Mouse (Mus musculus) lung, embryonic 16.5 days (tissue): ENCODE measurements around the gene Arl14ep. TPM values are rescaled to one million over a fixed set of nuclear protein-coding genes. Genes with fewer than 3 reads are reported as not detected.

Experiments
- ATAC-seq: fragments of 200-750 bp; cut with Nextera tagmentation; 2 replicates; pipeline ENCODE4 v1.8.0; 2017; ENCODE audit warnings: low read depth, mild to moderate bottlenecking, moderate library complexity
- H3K27ac ChIP-seq: fragments of 300-500 bp; sonication (generic); 2 replicates; pipeline ENCODE4 v1.5.1; 2014; ENCODE audit warnings: mild to moderate bottlenecking, control low read depth, low read length
- H3K27me3 ChIP-seq: fragments of 300-500 bp; sonication (generic); 2 replicates; pipeline ENCODE4 v1.6.1; 2014; ENCODE audit warnings: low read depth, low read length, mixed read lengths; ENCODE audit not compliant: control insufficient read depth, insufficient read depth
- H3K36me3 ChIP-seq: fragments of 300-500 bp; sonication (generic); 2 replicates; pipeline ENCODE4 v1.6.1; 2014; ENCODE audit warnings: low read length; ENCODE audit not compliant: control insufficient read depth, insufficient read depth
- H3K4me1 ChIP-seq: fragments of 300-500 bp; sonication (generic); replicated peaks from 2 replicates; pipeline ENCODE4 v1.6.1; 2014; ENCODE audit warnings: low read length, mixed read lengths; ENCODE audit not compliant: control insufficient read depth, insufficient read depth
- H3K4me2 ChIP-seq: fragments of 300-500 bp; sonication (generic); 2 replicates; pipeline ENCODE4 v1.6.1; 2014; ENCODE audit warnings: low read depth, low read length, control low read depth
- H3K4me3 ChIP-seq: fragments of 300-500 bp; sonication (generic); 2 replicates; pipeline ENCODE4 v1.5.1; 2014; ENCODE audit warnings: mild to moderate bottlenecking, low read length, control low read depth
- H3K9ac ChIP-seq: fragments of 300-500 bp; sonication (generic); 2 replicates; pipeline ENCODE4 v1.6.1; 2014; ENCODE audit warnings: low read length, control low read depth
- H3K9me3 ChIP-seq: fragments of 300-500 bp; sonication (generic); 2 replicates; pipeline ENCODE4 v1.6.1; 2016; ENCODE audit warnings: low read length; ENCODE audit not compliant: control insufficient read depth
- WGBS: fragments of 180-500 bp; shearing (Covaris S2); extraction: QIAGEN DNeasy Blood & Tissue Kit; methylation state at CpG from one replicate; pipeline ENCODE4 v1.1.7; 2014; 5-methylcytosine and 5-hydroxymethylcytosine counted together
- polyA plus RNA-seq: library from polyadenylated mRNA; unstranded; fragments of >200 nt; fragmentation: Nextera tagmentation; extraction: Ambion mirVana; gene quantifications from 2 replicates; pipeline ENCODE4 v1.2.1, GENCODE M21; 2015

Gene Arl14ep
- polyA plus RNA-seq, 1 experiment from 2014 or later = 43.7 TPM

DNA sequence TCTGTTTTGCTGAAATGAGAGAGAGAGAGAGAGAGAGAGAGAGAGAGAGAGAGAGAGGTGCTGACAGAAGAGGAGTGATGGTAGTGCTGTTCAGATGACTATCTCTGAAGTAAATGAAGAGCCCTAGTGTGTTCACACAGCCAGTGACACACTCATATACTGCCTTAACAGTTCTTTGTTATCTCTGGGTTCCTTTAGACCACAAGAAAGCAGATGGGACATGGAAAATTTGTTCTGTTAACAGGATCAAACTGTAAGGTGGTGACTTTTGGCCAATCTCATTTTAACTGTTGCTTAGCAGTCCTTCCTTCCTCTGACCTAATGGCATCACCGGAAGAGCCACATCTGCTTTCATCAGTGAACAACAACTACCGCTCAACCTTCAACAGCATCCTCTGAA, 10.7 kb upstream of the Arl14ep start:
- no peaks in the 10 kb centered on the region for H3K27me3 ChIP-seq
- ATAC-seq = no peak
- H3K4me1 ChIP-seq = no peaks in the 10 kb centered on the region
- H3K9me3 ChIP-seq = no peaks in the 10 kb centered on the region
- H3K4me2 ChIP-seq = no peak overlapping the region
- H3K27ac ChIP-seq = no peak overlapping the region
- 91% methylated on average over 2 of the region's 2 CpGs for WGBS
- no peaks in the 10 kb centered on the region for H3K36me3 ChIP-seq
- no peak overlapping the region for H3K4me3 ChIP-seq
- H3K9ac ChIP-seq = no peak overlapping the region

GRCm38 (mm10) chr2:106982503-106982902, 8.3 kb upstream of the Arl14ep start:
- H3K36me3 ChIP-seq = no peaks in the 10 kb centered on the region
- H3K27me3 ChIP-seq = no peaks in the 10 kb centered on the region
- 43% methylated on average over 6 of the region's 6 CpGs for WGBS
- no peak overlapping the region for H3K4me3 ChIP-seq
- no peak overlapping the region for H3K9ac ChIP-seq
- ATAC-seq = no peak
- H3K4me2 ChIP-seq = no peak overlapping the region
- H3K4me1 ChIP-seq = no peaks in the 10 kb centered on the region
- no peak overlapping the region for H3K27ac ChIP-seq
- H3K9me3 ChIP-seq = no peaks in the 10 kb centered on the region

DNA sequence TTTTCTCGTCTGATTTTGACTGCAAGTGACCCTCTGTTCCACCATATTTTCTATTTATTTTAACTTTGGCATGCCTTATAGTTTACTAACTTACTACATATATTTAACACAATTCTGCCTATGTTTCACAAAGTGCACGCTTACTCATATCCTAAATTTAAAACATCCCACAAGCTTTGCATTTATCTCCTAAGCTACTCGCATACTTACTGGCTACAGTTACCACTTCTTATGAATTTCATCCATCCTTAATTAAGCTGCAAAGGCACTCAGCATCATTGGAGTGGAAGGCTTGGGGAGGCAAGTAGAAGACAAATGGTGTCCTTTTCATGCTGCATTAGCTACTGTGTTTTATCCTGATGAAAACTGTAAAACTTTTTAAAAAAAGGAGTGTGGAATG, 2.2 kb upstream of the Arl14ep start:
- Histone ChIP-seq H3K9me3 (no peaks in the 10 kb centered on the region), H3K36me3 (no peaks in the 10 kb centered on the region), H3K4me1 (peaks cover 4% of the 10 kb centered on the region), H3K9ac (no peak overlapping the region), H3K27me3 (no peaks in the 10 kb centered on the region), H3K4me2 (no peak overlapping the region), H3K4me3 (no peak overlapping the region), H3K27ac (no peak overlapping the region)
- ATAC-seq = no peak
- 81% methylated on average over 3 of the region's 3 CpGs for WGBS

- Histone ChIP-seq H3K36me3 (0 out of 2 replicates have a peak, but pooled peaks cover 2% of the 10 kb centered on the region), H3K4me2 (peak overlapping the region; percentile 76), H3K27ac (no peak overlapping the region), H3K9ac (peak overlapping the region; percentile 99), H3K4me1 (peaks cover 4% of the 10 kb centered on the region), H3K27me3 (no peaks in the 10 kb centered on the region), H3K9me3 (no peaks in the 10 kb centered on the region), H3K4me3 (peak overlapping the region; percentile 95)
- ATAC-seq = no peak
- 60% methylated on average over 17 of the region's 17 CpGs for WGBS
These were observed 779 bp downstream of the Arl14ep start for GRCm38 (mm10) chr2:106973332-106973958.

DNA sequence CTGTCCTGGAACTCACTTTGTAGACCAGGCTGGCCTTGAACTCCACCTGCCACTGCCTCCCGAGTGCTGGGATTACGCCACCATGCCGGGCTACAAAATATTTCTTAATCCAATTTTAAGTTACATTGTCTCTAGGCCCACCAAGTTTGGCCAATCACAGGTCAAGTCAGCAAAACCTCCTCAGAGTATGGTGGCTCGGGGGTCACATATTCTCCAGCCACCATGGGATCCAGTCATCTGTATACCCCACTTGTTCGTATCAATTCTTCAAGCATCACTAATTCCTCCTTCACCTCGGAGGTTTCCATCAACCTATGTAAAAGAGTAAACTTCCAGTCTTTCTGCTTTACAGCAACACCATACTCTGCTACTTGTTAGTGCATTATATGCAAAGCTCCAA, 1.4 kb downstream of the Arl14ep start:
- Histone ChIP-seq H3K9ac (no peak overlapping the region), H3K27me3 (no peaks in the 10 kb centered on the region), H3K9me3 (no peaks in the 10 kb centered on the region), H3K36me3 (peaks cover 6% of the 10 kb centered on the region; the same call in 1 of the 2 replicates), H3K4me3 (no peak overlapping the region), H3K4me2 (no peak overlapping the region), H3K4me1 (peaks cover 4% of the 10 kb centered on the region), H3K27ac (no peak overlapping the region)
- ATAC-seq = no peak
- WGBS = 93% methylated on average over 6 of the region's 6 CpGs

- H3K4me2 ChIP-seq = no peak overlapping the region
- H3K27me3 ChIP-seq = no peaks in the 10 kb centered on the region
- no peak for ATAC-seq
- no peak overlapping the region for H3K9ac ChIP-seq
- peaks cover 4% of the 10 kb centered on the region for H3K4me1 ChIP-seq
- H3K9me3 ChIP-seq = no peaks in the 10 kb centered on the region
- 98% methylated on average over 12 of the region's 12 CpGs for WGBS
- no peak overlapping the region for H3K4me3 ChIP-seq
- no peak overlapping the region for H3K27ac ChIP-seq
- H3K36me3 ChIP-seq = peaks cover 17% of the 10 kb centered on the region
These were observed 3.3 kb downstream of the Arl14ep start for GRCm38 (mm10) chr2:106970971-106971370.

GRCm38 (mm10) chr2:106968320-106968719, 5.9 kb downstream of the Arl14ep start:
- ATAC-seq = no peak
- H3K4me3 ChIP-seq = no peak overlapping the region
- no peaks in the 10 kb centered on the region for H3K27me3 ChIP-seq
- H3K4me1 ChIP-seq = peaks cover 4% of the 10 kb centered on the region
- H3K4me2 ChIP-seq = no peak overlapping the region
- H3K9ac ChIP-seq = no peak overlapping the region
- H3K9me3 ChIP-seq = no peaks in the 10 kb centered on the region
- WGBS = 79% methylated on average over 6 of the region's 6 CpGs
- no peak overlapping the region for H3K27ac ChIP-seq
- peaks cover 28% of the 10 kb centered on the region for H3K36me3 ChIP-seq

- WGBS = 87% methylated on average over 3 of the region's 3 CpGs
- peaks cover 26% of the 10 kb centered on the region for H3K36me3 ChIP-seq
These were observed 10.7 kb downstream of the Arl14ep start for GRCm38 (mm10) chr2:106963560-106963959.

GRCm38 (mm10) chr2:106961650-106962049, 12.6 kb downstream of the Arl14ep start:
- ATAC-seq = no peak
- Histone ChIP-seq H3K27ac (no peak overlapping the region), H3K4me3 (no peak overlapping the region), H3K36me3 (peaks cover 14% of the 10 kb centered on the region), H3K27me3 (no peaks in the 10 kb centered on the region), H3K4me2 (no peak overlapping the region), H3K9ac (no peak overlapping the region), H3K9me3 (no peaks in the 10 kb centered on the region), H3K4me1 (no peaks in the 10 kb centered on the region)
- WGBS = 86% methylated on average over 3 of the region's 3 CpGs

More at GRCm38 (mm10) chr2:106963560-106963959, 10.7 kb downstream of the Arl14ep start:
- no peaks in the 10 kb centered on the region for H3K4me1 ChIP-seq
- no peak for ATAC-seq
- H3K4me3 ChIP-seq = no peak overlapping the region
- no peak overlapping the region for H3K27ac ChIP-seq
- no peaks in the 10 kb centered on the region for H3K27me3 ChIP-seq
- no peak overlapping the region for H3K9ac ChIP-seq
- no peaks in the 10 kb centered on the region for H3K9me3 ChIP-seq
- H3K4me2 ChIP-seq = no peak overlapping the region

GRCm38 (mm10) chr2:106961066-106961465, 13.2 kb downstream of the Arl14ep start:
- Histone ChIP-seq H3K4me3 (no peak overlapping the region), H3K9ac (no peak overlapping the region), H3K9me3 (no peaks in the 10 kb centered on the region), H3K4me2 (no peak overlapping the region), H3K27ac (no peak overlapping the region), H3K27me3 (no peaks in the 10 kb centered on the region), H3K4me1 (no peaks in the 10 kb centered on the region), H3K36me3 (peaks cover 11% of the 10 kb centered on the region)
- no peak for ATAC-seq
- WGBS = 81% methylated on average over 2 of the region's 2 CpGs
